In the genomic region with DNA sequence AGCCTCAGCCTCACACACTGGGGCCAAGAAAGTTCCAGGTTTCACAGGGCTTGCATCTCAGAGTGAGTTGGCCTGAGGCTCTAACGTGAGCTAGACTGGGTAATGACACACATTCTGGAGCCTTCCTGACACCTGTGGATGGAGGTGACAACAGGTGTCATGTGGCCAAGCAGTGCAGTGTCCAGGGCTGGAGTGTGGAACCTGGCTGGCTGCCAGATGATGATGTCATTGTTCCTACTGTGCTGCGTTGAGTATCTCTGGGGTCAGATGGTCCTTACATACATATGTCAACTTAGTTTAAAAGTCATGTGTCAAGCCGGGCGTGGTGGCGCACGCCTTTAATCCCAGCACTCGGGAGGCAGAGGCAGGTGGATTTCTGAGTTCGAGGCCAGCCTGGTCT, we compare ENCODE assay signal across 13 mouse cellular contexts. TPM values are rescaled to one million over a fixed set of nuclear protein-coding genes. Genes with fewer than 3 reads are reported as not detected.
DNase-seq lines count a peak whose midpoint lies in the region; ATAC-seq lines count a peak whose summit lies in the region.
"Had no signal": no experiment of that assay in that cellular context is flagged by ENCODE, and none has a peak within 500 bp of the region (broad histone marks: within the 10 kb centered on the region; RNA-seq: fewer than 3 reads in every experiment).

No protein-coding gene starts in this region.

- H3K4me3 ChIP-seq in stomach, embryonic 15.5 days (replicated peaks) = no peak overlapping the region

- H3K9ac ChIP-seq in stomach, embryonic 15.5 days = no peak overlapping the region

- H3K36me3 ChIP-seq in stomach, embryonic 15.5 days = no peaks in the 10 kb centered on the region

- peak overlapping the region; percentile 61 for H3K27ac ChIP-seq in stomach, embryonic 15.5 days
- H3K27ac ChIP-seq: hindbrain, postnatal 0 days had no signal

- peak; percentile 57 for DNase-seq in adrenal gland, postnatal 10 days
- DNase-seq in adrenal gland, postnatal 25 days = no peak
- peak; percentile 72 for DNase-seq in heart, postnatal 4 days
- DNase-seq in heart, adult 9 months (ENCODE audit: low spot score in 2 of 2) = no peak
- peak; percentile 62 for DNase-seq in retina, postnatal 1 day
- DNase-seq in retina, embryonic 14.5 days (ENCODE audit: low spot score) = no peak
- DNase-seq in right cerebral cortex, adult 18-20 months = no peak
- DNase-seq: cerebellum, adult 2 months; heart, adult 11 months; liver; right cerebral cortex, postnatal 25 days had no signal

- no peak overlapping the region for H3K4me2 ChIP-seq in stomach, embryonic 15.5 days

- H3K27me3 ChIP-seq in stomach, embryonic 15.5 days (replicated peaks) = no peaks in the 10 kb centered on the region

- WGBS in stomach, embryonic 15.5 days = 73% methylated on average over 8 of the region's 8 CpGs

- ATAC-seq in stomach, embryonic 15.5 days (ENCODE audit: insufficient read depth, low FRiP score, low read depth) = no peak
- ATAC-seq: hindbrain, postnatal 0 days had no signal

- H3K4me1 ChIP-seq in stomach, embryonic 15.5 days = peaks cover 71% of the 10 kb centered on the region

- no peaks in the 10 kb centered on the region for H3K9me3 ChIP-seq in stomach, embryonic 15.5 days

RNA-seq across cellular contexts. Expression of a gene that starts 51.2 kb away (rescaled TPM):
- 10 to 100 TPM; 27.2 to 42.9 TPM for total RNA-seq in adrenal gland, postnatal 10 days (2021)
- total RNA-seq in adrenal gland, postnatal 25 days (2021) = 40.1 and 48.8 TPM in 2 replicates
- total RNA-seq in heart, postnatal 4 days (2021) = 10 to 100 TPM; 33.5 to 37.4 TPM
- 9.6 and 10.8 TPM in 2 replicates for polyA plus RNA-seq in stomach, embryonic 15.5 days (2015; fragmentation: Nextera tagmentation; extraction: Ambion mirVana)

Comparison
In these comparisons a context has a peak if more than half of its experiments do, and no peak if none do; other contexts are left out.
1. DNase-seq: peak in adrenal gland, postnatal 10 days (single experiment), heart, postnatal 4 days (single experiment) and retina, postnatal 1 day (single experiment); none in adrenal gland, postnatal 25 days (single experiment), heart, adult 9 months (0 of 2), retina, embryonic 14.5 days (single experiment) and right cerebral cortex, adult 18-20 months (single experiment).